In the genomic region with DNA sequence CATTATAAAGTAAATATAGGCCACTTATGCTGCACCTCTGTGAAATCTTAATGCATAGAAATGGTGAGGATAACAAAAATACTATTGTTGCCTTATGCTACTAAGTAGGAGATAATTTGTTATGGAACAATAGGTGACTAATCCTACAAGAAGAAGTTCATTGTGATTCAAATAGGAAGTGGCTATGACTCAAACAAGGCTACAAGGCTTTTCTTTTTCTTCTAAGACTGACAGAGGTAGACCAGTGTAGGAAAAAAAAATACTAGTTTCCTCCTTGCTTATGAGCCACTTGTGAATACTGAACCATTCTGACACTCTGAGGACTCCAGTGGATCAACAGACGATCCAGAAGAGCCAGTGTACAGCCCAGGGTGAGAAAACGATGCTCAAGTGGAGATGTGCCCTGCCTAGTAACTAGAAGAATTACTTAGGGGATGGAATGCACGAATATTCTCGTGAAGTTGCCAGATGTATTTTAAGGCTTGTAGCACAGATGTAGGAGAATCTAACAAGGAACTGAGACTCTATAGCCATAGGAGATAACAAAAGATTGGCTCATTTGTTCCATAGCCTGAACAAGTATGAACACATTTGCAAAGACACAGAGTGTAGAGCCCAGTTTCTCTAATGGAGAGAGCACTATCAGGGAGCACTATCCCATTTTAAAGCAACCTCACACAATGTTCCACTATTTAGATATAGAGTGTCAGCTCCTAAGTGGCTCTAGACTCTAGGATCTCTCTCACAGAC, we compare ENCODE assay signal across 17 mouse cellular contexts.
"Had no signal": no experiment of that assay in that cellular context is flagged by ENCODE, and none has a peak within 500 bp of the region (broad histone marks: within the 10 kb centered on the region; RNA-seq: fewer than 3 reads in every experiment).

No protein-coding gene starts in this region.

- H3K9me3 ChIP-seq: lung, embryonic 15.5 days; midbrain, embryonic 13.5 days; midbrain, embryonic 15.5 days; neural tube, embryonic 12.5 days; stomach, embryonic 15.5 days had no signal

- H3K27me3 ChIP-seq: lung, embryonic 15.5 days; megakaryocyte, embryonic 14.5 days; midbrain, embryonic 15.5 days; neural tube, embryonic 12.5 days; stomach, embryonic 15.5 days had no signal

- H3K27ac ChIP-seq: lung, embryonic 15.5 days; macrophage; midbrain, embryonic 13.5 days; midbrain, embryonic 15.5 days; neural tube, embryonic 12.5 days; stomach, embryonic 15.5 days; stomach, postnatal 0 days had no signal

- H3K4me1 ChIP-seq: lung, embryonic 15.5 days; megakaryocyte, embryonic 14.5 days; midbrain, embryonic 13.5 days; midbrain, embryonic 15.5 days; neural tube, embryonic 12.5 days; stomach, embryonic 15.5 days had no signal

- DNase-seq: liver, postnatal 0 days; lung, adult 2 months; lung, postnatal 14 days; lung, postnatal 36 days; right cerebral cortex, postnatal 14 days; thymus, adult 2 months; thymus, postnatal 25 days; thymus, postnatal 4 days had no signal

- H3K36me3 ChIP-seq: lung, embryonic 15.5 days; midbrain, embryonic 13.5 days; midbrain, embryonic 15.5 days; neural tube, embryonic 12.5 days; stomach, embryonic 15.5 days had no signal

- H3K4me2 ChIP-seq: lung, embryonic 15.5 days; midbrain, embryonic 13.5 days; midbrain, embryonic 15.5 days; neural tube, embryonic 12.5 days; stomach, embryonic 15.5 days had no signal

- H3K4me3 ChIP-seq: lung, embryonic 15.5 days; megakaryocyte, embryonic 14.5 days; midbrain, embryonic 13.5 days; midbrain, embryonic 15.5 days; neural tube, embryonic 12.5 days; stomach, embryonic 15.5 days had no signal

- H3K9ac ChIP-seq: liver, postnatal 0 days; lung, embryonic 15.5 days; midbrain, embryonic 13.5 days; midbrain, embryonic 15.5 days; neural tube, embryonic 12.5 days; stomach, embryonic 15.5 days had no signal

- ATAC-seq: liver, postnatal 0 days; lung, postnatal 0 days; midbrain, embryonic 13.5 days; midbrain, embryonic 15.5 days had no signal
